Mouse (Mus musculus) myocyte (in vitro differentiated cells): ENCODE measurements around the gene Gm20388. TPM values are rescaled to one million over a fixed set of nuclear protein-coding genes. Genes with fewer than 3 reads are reported as not detected.

Source experiments
- H3K27me3 ChIP-seq: one replicate; pipeline ENCODE4 v1.6.1; 2011; ENCODE audit not compliant: control insufficient read depth, insufficient read depth, insufficient read length
- H3K36me3 ChIP-seq: one replicate; pipeline ENCODE4 v1.6.1; 2011; ENCODE audit not compliant: control insufficient read depth, insufficient read depth
- H3K4me2 ChIP-seq: one replicate; pipeline ENCODE4 v1.6.1; 2011; ENCODE audit warnings: low read depth, control low read depth
- H3K4me3 ChIP-seq: one replicate; pipeline ENCODE4 v1.5.1; 2011; ENCODE audit warnings: mild to moderate bottlenecking, control low read depth, moderate library complexity
- H3K79me2 ChIP-seq: one replicate; pipeline ENCODE4 v1.6.1; 2011; ENCODE audit not compliant: control insufficient read depth, insufficient read depth
- H3ac ChIP-seq: one replicate; pipeline ENCODE4 v1.6.1; 2011; ENCODE audit not compliant: control insufficient read depth, insufficient read length
- CEBPB ChIP-seq: IDR thresholded peaks from 2 replicates; pipeline ENCODE4 v1.6.1; 2011; ENCODE audit warnings: mild to moderate bottlenecking, moderate library complexity; ENCODE audit not compliant: poor library complexity, insufficient read depth, severe bottlenecking
- E2F4 ChIP-seq: IDR thresholded peaks from one replicate; pipeline ENCODE4 v1.6.1; 2011; ENCODE audit warnings: mild to moderate bottlenecking, control low read depth, moderate library complexity; ENCODE audit not compliant: insufficient read depth
- MAX ChIP-seq: IDR thresholded peaks from one replicate; pipeline ENCODE4 v1.6.1; 2011; ENCODE audit warnings: low read depth, mild to moderate bottlenecking, control low read depth
- MYOD1 ChIP-seq, 3 experiments: IDR thresholded peaks; one replicate each; pipeline ENCODE4 v1.6.1; 2011; ENCODE audit warnings: control low read depth in 2 of 3, low read depth in 2 of 3, mild to moderate bottlenecking in 2 of 3, moderate library complexity in 1 of 3; ENCODE audit not compliant: insufficient read length in 2 of 3, control insufficient read depth in 1 of 3
- MYOG ChIP-seq, 3 experiments: IDR thresholded peaks; one replicate each; pipeline ENCODE4 v1.6.1; 2011; ENCODE audit warnings: control low read depth in 2 of 3, low read depth in 2 of 3, mild to moderate bottlenecking in 2 of 3; ENCODE audit not compliant: insufficient read length in 2 of 3, control insufficient read depth in 1 of 3, insufficient read depth in 1 of 3
- POLR2A ChIP-seq: IDR thresholded peaks from one replicate; pipeline ENCODE4 v1.6.1; 2011; ENCODE audit warnings: low read depth, mild to moderate bottlenecking, control low read depth, moderate library complexity; ENCODE audit not compliant: insufficient read length
- POLR2AphosphoS2 ChIP-seq: IDR thresholded peaks from one replicate; pipeline ENCODE4 v1.6.1; 2011; ENCODE audit warnings: low read depth, control low read depth; ENCODE audit not compliant: insufficient read length
- REST ChIP-seq: IDR thresholded peaks from one replicate; pipeline ENCODE4 v1.6.1; 2011; ENCODE audit warnings: mild to moderate bottlenecking, control low read depth, moderate library complexity; ENCODE audit not compliant: insufficient read depth, insufficient read length
- SRF ChIP-seq: IDR thresholded peaks from one replicate; pipeline ENCODE4 v1.6.1; 2011; ENCODE audit warnings: low read depth; ENCODE audit not compliant: control insufficient read depth, insufficient read length
- TCF12 ChIP-seq: IDR thresholded peaks from one replicate; pipeline ENCODE4 v1.6.1; 2011; ENCODE audit warnings: mild to moderate bottlenecking, control low read depth; ENCODE audit not compliant: poor library complexity, insufficient read depth, severe bottlenecking
- TCF3 ChIP-seq: IDR thresholded peaks from one replicate; pipeline ENCODE4 v1.6.1; 2011; ENCODE audit warnings: low read depth, control low read depth; ENCODE audit not compliant: insufficient read length
- USF1 ChIP-seq: IDR thresholded peaks from one replicate; pipeline ENCODE4 v1.6.1; 2011; ENCODE audit warnings: low read depth, mild to moderate bottlenecking, control low read depth, moderate library complexity
- polyA plus RNA-seq: library from polyadenylated mRNA; unstranded; fragments of >200 nt; fragmentation: generic; extraction: Trizol; gene quantifications from one replicate; pipeline ENCODE4 v1.2.1, GENCODE M21; 2012; ENCODE audit warnings: missing spikeins

Gene Gm20388
- polyA plus RNA-seq, 1 experiment, result 15.3 TPM

DNA sequence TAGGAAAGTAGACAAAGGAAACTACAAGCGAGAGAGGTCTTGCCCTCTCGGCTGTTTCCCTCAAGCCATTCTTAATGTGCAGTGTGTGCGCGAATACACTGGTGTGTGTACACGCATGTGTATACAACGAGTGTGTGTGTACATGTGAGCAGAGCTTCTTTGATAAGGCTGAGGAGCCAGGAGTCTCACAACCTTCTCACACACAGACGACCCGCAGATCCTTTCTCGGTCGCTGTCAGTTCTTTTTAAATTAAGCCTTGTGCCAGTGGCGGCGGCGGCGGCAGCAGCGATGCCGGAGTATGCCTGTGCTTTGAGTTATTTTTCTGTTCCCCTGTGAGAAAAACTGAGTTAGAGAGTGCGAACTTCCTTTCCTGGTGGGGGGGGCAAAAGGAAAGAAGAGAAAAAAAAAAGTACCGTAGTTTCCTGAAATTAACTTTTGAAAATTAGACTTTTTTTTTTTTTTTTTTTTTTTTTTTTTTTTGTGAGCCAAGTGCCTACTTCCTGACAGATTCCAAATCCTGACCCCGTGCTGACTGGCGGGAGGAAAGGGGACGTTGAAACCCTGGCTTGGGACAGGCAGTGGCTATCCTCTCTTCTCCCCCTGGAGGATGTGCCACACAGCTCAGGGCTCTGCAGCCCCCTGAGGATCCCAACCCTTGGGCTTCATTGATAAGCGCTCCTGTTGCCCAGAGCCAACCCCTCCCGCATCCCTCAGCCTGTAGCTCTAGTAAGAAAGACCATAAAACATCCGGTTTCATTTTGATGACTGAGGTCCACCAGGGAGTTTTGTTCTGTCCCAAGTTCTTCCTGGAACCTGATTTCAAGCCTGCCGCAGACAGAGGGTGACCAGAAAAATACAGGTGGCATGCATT, 1038.2 kb downstream of the Gm20388 start:
- Histone ChIP-seq H3K27me3 (peaks cover 82% of the 10 kb centered on the region), H3ac (no peak overlapping the region), H3K4me3 (no peak overlapping the region), H3K79me2 (no peaks in the 10 kb centered on the region), H3K36me3 (no peaks in the 10 kb centered on the region), H3K4me2 (no peak overlapping the region)
- TF ChIP-seq TCF12 (no peak), POLR2AphosphoS2 (no peak), E2F4 (no peak), CEBPB (no peak), TCF3 (no peak), MYOG (IDR thresholded peaks at IDR 0.05; ENCODE audit: control insufficient read depth in 1 of 3, insufficient read depth in 1 of 3, insufficient read length in 2 of 3, low read depth in 2 of 3) (no peak), MAX (no peak), SRF (no peak), USF1 (no peak), REST (no peak), POLR2A (no peak)

DNA sequence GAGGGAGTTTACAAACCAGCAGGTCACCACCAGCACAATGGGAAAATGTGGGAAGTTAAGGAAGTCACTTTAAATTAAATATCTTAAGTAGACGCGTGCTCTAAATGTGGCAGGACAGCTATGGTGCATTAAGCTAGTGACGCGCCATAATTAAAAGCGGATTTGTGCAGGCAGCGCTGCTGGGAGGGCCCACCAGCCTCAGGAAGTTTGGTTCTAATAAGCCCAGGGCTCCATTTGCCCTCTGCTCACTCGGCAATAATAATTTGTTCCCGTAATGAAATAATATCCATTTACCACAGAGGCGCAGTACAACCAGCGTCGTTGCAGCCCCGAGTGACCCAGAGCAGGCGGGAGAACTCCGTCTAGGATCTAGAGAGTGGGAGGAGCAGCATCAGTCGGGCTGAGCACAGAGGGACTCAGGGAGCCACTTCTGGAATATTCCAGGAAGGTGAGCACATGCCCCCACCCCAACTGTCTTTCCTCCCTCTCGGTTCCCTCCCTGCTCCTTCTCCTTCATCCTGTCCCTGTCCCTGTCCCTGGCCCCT, 1040.1 kb downstream of the Gm20388 start:
- H3K36me3 ChIP-seq, result no peaks in the 10 kb centered on the region
- H3K4me2 ChIP-seq, result no peak overlapping the region
- TF ChIP-seq E2F4, result no peak
- no peak for TF ChIP-seq MYOG (IDR thresholded peaks at IDR 0.05; ENCODE audit: control insufficient read depth in 1 of 3, insufficient read depth in 1 of 3, insufficient read length in 2 of 3, low read depth in 2 of 3)
- TF ChIP-seq TCF12, result no peak
- no peak for TF ChIP-seq REST
- TF ChIP-seq USF1, result no peak
- no peak overlapping the region for H3K4me3 ChIP-seq
- H3K79me2 ChIP-seq, result no peaks in the 10 kb centered on the region
- H3K27me3 ChIP-seq, result peaks cover 89% of the 10 kb centered on the region
- H3ac ChIP-seq, result no peak overlapping the region

DNA sequence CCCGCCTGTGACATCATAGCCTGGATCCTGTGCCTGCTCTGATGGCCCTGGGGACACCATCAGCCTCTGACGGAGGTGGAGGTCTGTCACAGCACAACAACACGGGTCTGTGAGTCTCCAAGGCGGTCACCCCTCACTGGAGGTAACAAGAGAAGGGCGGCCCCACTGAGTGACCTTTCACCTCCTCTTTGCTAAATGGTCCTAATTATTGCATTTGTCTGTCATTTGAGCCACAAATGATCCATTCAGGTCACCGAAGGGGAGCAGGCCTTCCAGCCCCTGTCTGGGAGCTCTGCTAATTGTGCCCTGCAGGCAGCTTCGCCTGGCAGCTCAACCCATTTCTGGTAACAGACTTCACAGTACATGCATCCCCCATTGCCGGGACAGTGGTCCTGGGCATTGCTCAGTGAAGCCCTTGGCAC, 1048.8 kb downstream of the Gm20388 start:
- TF ChIP-seq TCF3, result no peak
- no peak for TF ChIP-seq POLR2A
- no peak for TF ChIP-seq POLR2AphosphoS2
- no peak for TF ChIP-seq MYOD1 (IDR thresholded peaks at IDR 0.05; ENCODE audit: control insufficient read depth in 1 of 3, insufficient read length in 2 of 3, low read depth in 2 of 3)
- TF ChIP-seq CEBPB, result no peak
- no peak for TF ChIP-seq USF1
- no peak for TF ChIP-seq MYOG (IDR thresholded peaks at IDR 0.05; ENCODE audit: control insufficient read depth in 1 of 3, insufficient read depth in 1 of 3, insufficient read length in 2 of 3, low read depth in 2 of 3)
- TF ChIP-seq TCF12, result no peak
- no peak for TF ChIP-seq MAX
- TF ChIP-seq REST, result no peak
- TF ChIP-seq E2F4, result no peak
- no peak for TF ChIP-seq SRF
- Histone ChIP-seq H3K36me3 (no peaks in the 10 kb centered on the region), H3K4me3 (no peak overlapping the region)

DNA sequence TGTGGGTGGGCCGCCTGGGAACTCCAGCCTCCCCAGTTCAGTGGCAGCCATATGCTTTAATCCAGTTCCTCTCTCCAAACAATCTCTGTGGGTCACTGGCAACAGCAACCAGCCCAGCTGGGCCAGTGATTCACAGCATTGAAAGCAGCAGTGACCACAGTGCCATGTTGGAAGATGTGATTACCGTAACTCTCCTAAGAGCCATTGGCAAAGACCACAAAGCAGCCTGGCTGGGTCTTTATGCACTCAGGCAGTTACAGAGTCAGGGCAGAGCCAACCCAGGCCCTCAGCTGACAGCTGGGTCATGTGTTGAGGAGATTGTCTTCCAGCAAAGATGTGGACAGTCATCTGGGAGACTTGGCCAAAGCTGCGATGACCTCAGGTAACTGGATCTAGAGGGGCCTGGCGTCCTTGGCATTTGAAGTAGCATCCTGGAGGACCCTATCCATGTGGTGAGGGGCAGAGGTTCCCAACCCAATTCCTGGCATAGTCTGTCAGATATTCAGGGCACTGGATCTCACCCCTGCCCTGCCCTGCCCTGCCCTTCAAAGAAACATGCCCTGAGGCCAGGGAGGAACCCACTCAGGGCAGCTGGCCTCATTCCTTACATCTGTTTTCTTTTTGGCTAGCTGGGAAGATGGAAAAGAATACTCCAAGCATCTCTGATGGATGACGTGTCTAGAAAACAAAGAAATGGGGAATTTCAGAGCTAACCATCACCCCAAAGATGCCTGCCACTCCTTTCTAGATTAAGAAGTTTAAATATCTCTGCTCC, 1052.2 kb downstream of the Gm20388 start:
- no peak overlapping the region for H3K4me2 ChIP-seq
- TF ChIP-seq TCF12 (no peak), MYOG (IDR thresholded peaks at IDR 0.05; ENCODE audit: control insufficient read depth in 1 of 3, insufficient read depth in 1 of 3, insufficient read length in 2 of 3, low read depth in 2 of 3) (no peak), MYOD1 (IDR thresholded peaks at IDR 0.05; ENCODE audit: control insufficient read depth in 1 of 3, insufficient read length in 2 of 3, low read depth in 2 of 3) (no peak), TCF3 (no peak), SRF (no peak), POLR2AphosphoS2 (no peak), MAX (no peak), REST (no peak)
- H3K36me3 ChIP-seq, result no peaks in the 10 kb centered on the region
- H3K4me3 ChIP-seq, result no peak overlapping the region
- H3ac ChIP-seq, result no peak overlapping the region
- H3K27me3 ChIP-seq, result peaks cover 81% of the 10 kb centered on the region
- H3K79me2 ChIP-seq, result no peaks in the 10 kb centered on the region

More for the DNA sequence above, 1048.8 kb downstream of the Gm20388 start:
- Histone ChIP-seq H3K27me3 (peaks cover 70% of the 10 kb centered on the region), H3K4me2 (no peak overlapping the region), H3ac (no peak overlapping the region), H3K79me2 (no peaks in the 10 kb centered on the region)
